Mouse (Mus musculus): Measurements from ENCODE around the gene Fam149b. TPM values are rescaled to one million over a fixed set of nuclear protein-coding genes. Genes with fewer than 3 reads are reported as not detected.

Fam149b gene
- total and polyA plus RNA-seq, 3 experiments = 16.1 to 25.8 TPM; not detected in 1

GRCm38 (mm10) chr14:20377112-20377521 is 29.2 kb downstream of the Fam149b start:
- Histone ChIP-seq H3K27ac (ENCODE audit: control insufficient read depth, low read depth, low read length) (peak overlapping the region; percentile 79), H3K27me3 (ENCODE audit: control insufficient read depth in 1 of 2, insufficient read depth in 2 of 2, low read length in 2 of 2) (no peaks in the 10 kb centered on the region), H3K9me3 (replicated peaks; ENCODE audit: insufficient read depth, low read length) (no peaks in the 10 kb centered on the region), H3K4me1 (ENCODE audit: control insufficient read depth in 1 of 2, insufficient read depth in 2 of 2, low read length in 2 of 2) (peaks cover 15 to 17% of the 10 kb centered on the region in 2 experiments), H3K4me3 (ENCODE audit: control insufficient read depth in 1 of 2, insufficient read depth in 1 of 2, low read depth in 2 of 2, low read length in 2 of 2) (no peak overlapping the region), H3K79me2 (ENCODE audit: control insufficient read depth, insufficient read depth, low read length, poor library complexity) (no peaks in the 10 kb centered on the region), H3K9ac (ENCODE audit: control insufficient read depth, low read depth, low read length, poor library complexity, severe bottlenecking) (no peak overlapping the region; the same call in 1 of the 2 replicates), H3K36me3 (ENCODE audit: control insufficient read depth in 1 of 2, insufficient read depth in 2 of 2, low read length in 2 of 2) (peaks cover 0 to 26% of the 10 kb centered on the region in 2 experiments; a peak in 2 of 4 replicates)
- DNase-seq (ENCODE audit: low read depth, low spot score) = peak; percentile 96
- TF ChIP-seq POLR2A (IDR thresholded peaks at IDR 0.05; ENCODE audit: control insufficient read depth in 1 of 2, insufficient read depth in 1 of 2, low read depth in 1 of 2, low read length in 2 of 2, poor library complexity in 1 of 2) (peak in 1 of 2 experiments; percentile 18; a peak in 1 of 4 replicates), MYB (IDR thresholded peaks at IDR 0.05; ENCODE audit: low read depth, low read length) (no peak), CTCF (IDR thresholded peaks at IDR 0.05 in 2 of 3, conservative IDR thresholded peaks at IDR 0.05 in 1 of 3; ENCODE audit: control insufficient read depth in 1 of 3, insufficient read depth in 1 of 3, low read depth in 2 of 3, low read length in 3 of 3, poor library complexity in 1 of 3, severe bottlenecking in 1 of 3) (no peak), EP300 (IDR thresholded peaks at IDR 0.05; ENCODE audit: low read depth in 1 of 2, low read length in 2 of 2) (peak in 1 of 2 experiments; percentile 69; a peak in 2 of 4 replicates), ETS1 (IDR thresholded peaks at IDR 0.05; ENCODE audit: low read depth, low read length) (peak; percentile 93), ELF1 (IDR thresholded peaks at IDR 0.05; ENCODE audit: low read depth, low read length) (no peak), TAL1 (IDR thresholded peaks at IDR 0.05; ENCODE audit: low read length) (peak; percentile 40; the same call in 1 of the 2 replicates), ZC3H11A (IDR thresholded peaks at IDR 0.05; ENCODE audit: low read depth, low read length) (no peak), HCFC1 (IDR thresholded peaks at IDR 0.05; ENCODE audit: low read depth, low read length) (peak; percentile 37; the same call in 1 of the 2 replicates), SIN3A (IDR thresholded peaks at IDR 0.05; ENCODE audit: low read length) (peak; percentile 95), CHD1 (IDR thresholded peaks at IDR 0.05; ENCODE audit: low read depth, low read length) (no peak), GATA1 (IDR thresholded peaks at IDR 0.05; ENCODE audit: low read depth, low read length) (peak; percentile 85), MAX (IDR thresholded peaks at IDR 0.05; ENCODE audit: low read length) (peak; percentile 85), MEF2A (IDR thresholded peaks at IDR 0.05; ENCODE audit: extremely low read depth, insufficient replicate concordance, low read depth, low read length, poor library complexity, severe bottlenecking) (no peak), KAT2A (conservative IDR thresholded peaks at IDR 0.05; ENCODE audit: low read depth, low read length) (no peak), BHLHE40 (IDR thresholded peaks at IDR 0.05; ENCODE audit: borderline replicate concordance, low read depth, low read length) (no peak), USF1 (IDR thresholded peaks at IDR 0.05; ENCODE audit: low read depth, low read length) (no peak), MAFK (IDR thresholded peaks at IDR 0.05; ENCODE audit: borderline replicate concordance, low read depth, low read length) (no peak), CHD2 (IDR thresholded peaks at IDR 0.05; ENCODE audit: low read length) (no peak), NRF1 (IDR thresholded peaks at IDR 0.05; ENCODE audit: insufficient read depth, low read depth, low read length, poor library complexity, severe bottlenecking) (no peak), E2F4 (IDR thresholded peaks at IDR 0.05; ENCODE audit: borderline replicate concordance, low read depth, low read length) (no peak), SMC3 (IDR thresholded peaks at IDR 0.05; ENCODE audit: low read depth, low read length) (no peak), USF2 (IDR thresholded peaks at IDR 0.05; ENCODE audit: borderline replicate concordance in 1 of 2, insufficient read depth in 1 of 2, low read depth in 1 of 2, low read length in 2 of 2) (no peak), JUND (IDR thresholded peaks at IDR 0.05; ENCODE audit: low read depth, low read length) (no peak), NELFE (IDR thresholded peaks at IDR 0.05; ENCODE audit: low read depth, low read length) (no peak), ZKSCAN1 (IDR thresholded peaks at IDR 0.05; ENCODE audit: low read depth, low read length) (no peak), ZNF384 (IDR thresholded peaks at IDR 0.05; ENCODE audit: low read depth, low read length) (no peak), ZMIZ1 (IDR thresholded peaks at IDR 0.05; ENCODE audit: low read depth, low read length) (no peak), MAZ (IDR thresholded peaks at IDR 0.05; ENCODE audit: low read depth, low read length) (no peak), POLR2AphosphoS5 (IDR thresholded peaks at IDR 0.05; ENCODE audit: borderline replicate concordance, low read depth, low read length) (no peak), TCF12 (IDR thresholded peaks at IDR 0.05; ENCODE audit: low read depth, low read length) (peak; percentile 9; the same call in 1 of the 2 replicates), POLR2AphosphoS2 (IDR thresholded peaks at IDR 0.05; ENCODE audit: low read length) (no peak), UBTF (IDR thresholded peaks at IDR 0.05; ENCODE audit: borderline replicate concordance, insufficient read depth, low read depth, low read length) (no peak), TBP (IDR thresholded peaks at IDR 0.05; ENCODE audit: low read depth, low read length) (peak; percentile 71), RCOR1 (IDR thresholded peaks at IDR 0.05; ENCODE audit: low read depth, low read length) (0 out of 2 replicates have a peak, but pooled peaks have one; percentile 14), MYC (IDR thresholded peaks at IDR 0.05; ENCODE audit: low read depth, low read length) (peak; percentile 75; the same call in 1 of the 2 replicates), RAD21 (IDR thresholded peaks at IDR 0.05; ENCODE audit: low read depth, low read length) (no peak), MXI1 (IDR thresholded peaks at IDR 0.05; ENCODE audit: low read depth, low read length) (peak; percentile 85)
